ENCODE assay signal across 8 mouse cellular contexts in genomic region chr6:120898188-120898833, GRCm38 (mm10). TPM values are rescaled to one million over a fixed set of nuclear protein-coding genes. Genes with fewer than 3 reads are reported as not detected.
DNase-seq lines count a peak whose midpoint lies in the region; ATAC-seq and TF ChIP-seq lines count a peak whose summit lies in the region.

No protein-coding gene starts in this region.

- WGBS in forebrain, embryonic 14.5 days, result 67% methylated on average over 6 of the region's 6 CpGs
- 67% methylated on average over 6 of the region's 6 CpGs for WGBS in liver, embryonic 16.5 days (ENCODE audit: insufficient replicate concordance)
- 66% methylated on average over 6 of the region's 6 CpGs for WGBS in olfactory bulb, adult 2 months

- no peak overlapping the region for H3K9ac ChIP-seq in forebrain, embryonic 14.5 days (ENCODE audit: low read length)
- no peak overlapping the region for H3K9ac ChIP-seq in liver, embryonic 16.5 days (ENCODE audit: low read depth, low read length)

- no peak for TF ChIP-seq POLR2A in olfactory bulb, adult 2 months (IDR thresholded peaks at IDR 0.05; ENCODE audit: insufficient read depth, low read depth, low read length)

- H3K9me3 ChIP-seq in forebrain, embryonic 14.5 days (replicated peaks; ENCODE audit: control insufficient read depth, low read length), result no peaks in the 10 kb centered on the region
- H3K9me3 ChIP-seq in liver, embryonic 16.5 days (replicated peaks; ENCODE audit: control insufficient read depth, low read length), result no peaks in the 10 kb centered on the region

- no peak overlapping the region for H3K27ac ChIP-seq in forebrain, embryonic 14.5 days (ENCODE audit: low read depth, low read length)
- H3K27ac ChIP-seq in liver, embryonic 16.5 days (ENCODE audit: low read length), result no peak overlapping the region
- no peak overlapping the region for H3K27ac ChIP-seq in olfactory bulb, adult 2 months (ENCODE audit: insufficient read depth, low read depth, low read length)

- H3K4me1 ChIP-seq in forebrain, embryonic 14.5 days (ENCODE audit: control insufficient read depth, insufficient read depth, low read length), result no peaks in the 10 kb centered on the region
- H3K4me1 ChIP-seq in liver, embryonic 16.5 days (ENCODE audit: control insufficient read depth, low read depth, low read length), result no peaks in the 10 kb centered on the region; the same call in 1 of the 2 replicates
- no peaks in the 10 kb centered on the region for H3K4me1 ChIP-seq in olfactory bulb, adult 2 months (ENCODE audit: control insufficient read depth, insufficient read depth, low read length)

- peaks cover 15% of the 10 kb centered on the region for H3K36me3 ChIP-seq in forebrain, embryonic 14.5 days (ENCODE audit: control insufficient read depth, insufficient read depth, low read length)
- peaks cover 16% of the 10 kb centered on the region for H3K36me3 ChIP-seq in liver, embryonic 16.5 days (ENCODE audit: control insufficient read depth, insufficient read depth)

- H3K27me3 ChIP-seq in forebrain, embryonic 14.5 days (replicated peaks; ENCODE audit: control insufficient read depth, insufficient read depth, low read length), result no peaks in the 10 kb centered on the region
- H3K27me3 ChIP-seq in liver, embryonic 16.5 days (ENCODE audit: control insufficient read depth, insufficient read depth, low read depth, low read length), result no peaks in the 10 kb centered on the region

- H3K4me2 ChIP-seq in forebrain, embryonic 14.5 days (ENCODE audit: low read length), result no peak overlapping the region
- H3K4me2 ChIP-seq in liver, embryonic 16.5 days (ENCODE audit: low read depth, low read length), result no peak overlapping the region

- TF ChIP-seq CTCF in olfactory bulb, adult 2 months (IDR thresholded peaks at IDR 0.05; ENCODE audit: insufficient read depth, low read depth, low read length), result peak; percentile 36; the same call in 1 of the 2 replicates

- peak; percentile 86 for DNase-seq in 3T3-L1 (ENCODE audit: low read depth, low spot score)
- peak; percentile 51 for DNase-seq in CD4-positive helper T cell, adult 2 months (ENCODE audit: low read depth, low spot score)
- peak; percentile 58 for DNase-seq in c-Kit-positive CD71-positive TER-119-positive erythroid progenitor cells, embryonic 14.5 days (ENCODE audit: low spot score)
- peak; percentile 67 for DNase-seq in forebrain, embryonic 14.5 days (ENCODE audit: low spot score)
- peak; percentile 33 for DNase-seq in hindlimb bud, embryonic 11.5 days (ENCODE audit: extremely low spot score, low read depth, low spot score)
- no peak for DNase-seq in right cerebral cortex, postnatal 14 days

- peak; percentile 12; the same call in 1 of the 2 replicates for ATAC-seq in forebrain, embryonic 14.5 days
- ATAC-seq in liver, embryonic 16.5 days (ENCODE audit: low read depth), result 0 out of 2 replicates have a peak, but pooled peaks have one; percentile 26

- no peak overlapping the region for H3K4me3 ChIP-seq in forebrain, embryonic 14.5 days (ENCODE audit: low read depth, low read length)
- no peak overlapping the region for H3K4me3 ChIP-seq in liver, embryonic 16.5 days (ENCODE audit: low read depth, low read length)
- no peak overlapping the region for H3K4me3 ChIP-seq in olfactory bulb, adult 2 months (ENCODE audit: insufficient read depth, low read depth, low read length)

RNA-seq across cellular contexts. Expression of gene Bid, which starts 18.3 kb away (rescaled TPM):
- polyA plus RNA-seq in forebrain, embryonic 14.5 days (2014; fragmentation: Nextera tagmentation; extraction: Ambion mirVana), result 28.9 and 29.5 TPM in 2 replicates
- polyA plus RNA-seq in liver, embryonic 16.5 days (2015; fragmentation: Nextera tagmentation; extraction: Ambion mirVana), result 20.2 and 21.5 TPM in 2 replicates
- not detected in 2 replicates for polyA plus RNA-seq in olfactory bulb, adult 2 months (2012; ENCODE audit: insufficient read depth, insufficient read length, low replicate concordance, missing spikeins)

Comparison
In these comparisons a context has a peak if more than half of its experiments do, and no peak if none do; other contexts are left out.
1. RNA of gene Bid, which starts 18.3 kb away (polyA plus RNA-seq): 28.9 to 29.5 TPM in forebrain, embryonic 14.5 days and 20.2 to 21.5 TPM in liver, embryonic 16.5 days; not detected in olfactory bulb, adult 2 months; every median in the first group is over 10 times any median in the second.